In genomic region chr15:67989428-67990272, GRCm38 (mm10) we compare ENCODE assay signal across 24 mouse cellular contexts.
A peak's percentile ranks its signal among the peaks of the same experiment; 100 is the strongest.
DNase-seq lines count a peak whose midpoint lies in the region; ATAC-seq and TF ChIP-seq lines count a peak whose summit lies in the region.
"Had no signal": no experiment of that assay in that cellular context is flagged by ENCODE, and none has a peak within 500 bp of the region (broad histone marks: within the 10 kb centered on the region; RNA-seq: fewer than 3 reads in every experiment).

No protein-coding gene starts in this region.

- H3K36me3 ChIP-seq in embryonic facial prominence, embryonic 11.5 days (replicated peaks; ENCODE audit: control insufficient read depth, insufficient read depth, low read depth, low read length) = no peaks in the 10 kb centered on the region
- no peaks in the 10 kb centered on the region for H3K36me3 ChIP-seq in embryonic facial prominence, embryonic 10.5 days (replicated peaks)
- no peaks in the 10 kb centered on the region for H3K36me3 ChIP-seq in stomach, embryonic 16.5 days (ENCODE audit: control insufficient read depth, insufficient read depth, low read length)
- no peaks in the 10 kb centered on the region for H3K36me3 ChIP-seq in stomach, postnatal 0 days (ENCODE audit: control insufficient read depth, insufficient read depth, low read length)
- no peaks in the 10 kb centered on the region for H3K36me3 ChIP-seq in embryonic facial prominence, embryonic 14.5 days (ENCODE audit: control insufficient read depth, insufficient read depth, low read length)
- H3K36me3 ChIP-seq: heart, embryonic 10.5 days; heart, embryonic 13.5 days; hindbrain, embryonic 12.5 days; hindbrain, embryonic 15.5 days had no signal

- H3K27ac ChIP-seq in embryonic facial prominence, embryonic 11.5 days (replicated peaks; ENCODE audit: low read depth, low read length) = no peak overlapping the region
- H3K27ac ChIP-seq in embryonic facial prominence, embryonic 10.5 days (replicated peaks) = no peak overlapping the region
- no peak overlapping the region for H3K27ac ChIP-seq in stomach, embryonic 16.5 days (ENCODE audit: low read length)
- H3K27ac ChIP-seq in stomach, postnatal 0 days (replicated peaks) = no peak overlapping the region
- H3K27ac ChIP-seq in embryonic facial prominence, embryonic 14.5 days (replicated peaks; ENCODE audit: low read depth, low read length) = peak overlapping the region; percentile 40
- H3K27ac ChIP-seq: gastrocnemius, adult 2 months; heart, adult 2 months; heart, embryonic 10.5 days; heart, embryonic 13.5 days; hindbrain, embryonic 12.5 days; hindbrain, embryonic 15.5 days had no signal

- no peak for TF ChIP-seq EP300 in stomach, postnatal 0 days (optimal IDR thresholded peaks at IDR 0.05)

- no peaks in the 10 kb centered on the region for H3K9me3 ChIP-seq in embryonic facial prominence, embryonic 11.5 days (replicated peaks; ENCODE audit: control insufficient read depth, low read length)
- no peaks in the 10 kb centered on the region for H3K9me3 ChIP-seq in embryonic facial prominence, embryonic 10.5 days
- H3K9me3 ChIP-seq in stomach, embryonic 16.5 days (replicated peaks; ENCODE audit: control insufficient read depth, low read length) = no peaks in the 10 kb centered on the region
- no peaks in the 10 kb centered on the region for H3K9me3 ChIP-seq in stomach, postnatal 0 days (ENCODE audit: control insufficient read depth, low read length)
- no peaks in the 10 kb centered on the region for H3K9me3 ChIP-seq in embryonic facial prominence, embryonic 14.5 days (ENCODE audit: control insufficient read depth, low read length)
- H3K9me3 ChIP-seq: heart, embryonic 10.5 days; heart, embryonic 13.5 days; hindbrain, embryonic 12.5 days; hindbrain, embryonic 15.5 days had no signal

- no peaks in the 10 kb centered on the region for H3K27me3 ChIP-seq in embryonic facial prominence, embryonic 11.5 days (ENCODE audit: control insufficient read depth, insufficient read depth, low read length)
- H3K27me3 ChIP-seq in embryonic facial prominence, embryonic 10.5 days (replicated peaks; ENCODE audit: low read depth, poor library complexity, severe bottlenecking) = no peaks in the 10 kb centered on the region
- no peaks in the 10 kb centered on the region for H3K27me3 ChIP-seq in stomach, embryonic 16.5 days (ENCODE audit: control insufficient read depth, insufficient read depth, low read length)
- H3K27me3 ChIP-seq in stomach, postnatal 0 days (ENCODE audit: control insufficient read depth, insufficient read depth, low read length) = no peaks in the 10 kb centered on the region
- no peaks in the 10 kb centered on the region for H3K27me3 ChIP-seq in embryonic facial prominence, embryonic 14.5 days (replicated peaks; ENCODE audit: control insufficient read depth, insufficient read depth, low read length)
- H3K27me3 ChIP-seq: heart, embryonic 13.5 days; hindbrain, embryonic 12.5 days; hindbrain, embryonic 15.5 days had no signal

- no peak overlapping the region for H3K4me2 ChIP-seq in embryonic facial prominence, embryonic 11.5 days (ENCODE audit: low read depth, low read length)
- no peak overlapping the region for H3K4me2 ChIP-seq in stomach, embryonic 16.5 days (ENCODE audit: low read depth, low read length)
- H3K4me2 ChIP-seq in stomach, postnatal 0 days (replicated peaks; ENCODE audit: low read depth) = no peak overlapping the region
- no peak overlapping the region for H3K4me2 ChIP-seq in embryonic facial prominence, embryonic 14.5 days (ENCODE audit: low read depth, low read length)
- H3K4me2 ChIP-seq: heart, embryonic 13.5 days; hindbrain, embryonic 12.5 days; hindbrain, embryonic 15.5 days had no signal

- no peak overlapping the region for H3K9ac ChIP-seq in embryonic facial prominence, embryonic 11.5 days (replicated peaks; ENCODE audit: low read length)
- H3K9ac ChIP-seq in stomach, embryonic 16.5 days (ENCODE audit: low read length) = no peak overlapping the region
- no peak overlapping the region for H3K9ac ChIP-seq in stomach, postnatal 0 days (ENCODE audit: low read length)
- H3K9ac ChIP-seq in embryonic facial prominence, embryonic 14.5 days (ENCODE audit: low read depth, low read length) = no peak overlapping the region
- H3K9ac ChIP-seq: forebrain, postnatal 0 days; heart, embryonic 13.5 days; hindbrain, embryonic 12.5 days; hindbrain, embryonic 15.5 days had no signal

- H3K4me1 ChIP-seq in embryonic facial prominence, embryonic 11.5 days (ENCODE audit: control insufficient read depth, insufficient read depth, low read length) = no peaks in the 10 kb centered on the region
- H3K4me1 ChIP-seq in embryonic facial prominence, embryonic 10.5 days = no peaks in the 10 kb centered on the region
- H3K4me1 ChIP-seq in stomach, embryonic 16.5 days (ENCODE audit: control insufficient read depth, insufficient read depth, low read length) = no peaks in the 10 kb centered on the region
- H3K4me1 ChIP-seq in stomach, postnatal 0 days (replicated peaks; ENCODE audit: control insufficient read depth, insufficient read depth) = no peaks in the 10 kb centered on the region
- H3K4me1 ChIP-seq in embryonic facial prominence, embryonic 14.5 days (ENCODE audit: control insufficient read depth, insufficient read depth, low read length) = no peaks in the 10 kb centered on the region
- H3K4me1 ChIP-seq: heart, embryonic 10.5 days; heart, embryonic 13.5 days; hindbrain, embryonic 12.5 days; hindbrain, embryonic 15.5 days had no signal

- TF ChIP-seq CTCF in stomach, postnatal 0 days (IDR thresholded peaks at IDR 0.05; ENCODE audit: low read depth) = no peak

- peak; percentile 17 for DNase-seq in embryonic facial prominence, embryonic 11.5 days (ENCODE audit: low spot score)
- DNase-seq in embryonic facial prominence, embryonic 10.5 days (ENCODE audit: low spot score) = no peak
- no peak for DNase-seq in stomach, postnatal 0 days (ENCODE audit: low spot score)
- peak; percentile 82 for DNase-seq in embryonic facial prominence, embryonic 14.5 days (ENCODE audit: low spot score)
- DNase-seq in adrenal gland, postnatal 36 days = no peak
- DNase-seq in adrenal gland, postnatal 4 days (ENCODE audit: low spot score in 2 of 2) = no peak
- no peak for DNase-seq in urinary bladder, adult 2 months (ENCODE audit: low spot score)
- DNase-seq: adrenal gland, adult 8-10 months; adrenal gland, postnatal 25 days; cerebellum, adult 2 months; cerebellum, adult 9-11 months; cerebellum, postnatal 25 days; forebrain, postnatal 0 days; gastrocnemius, adult 2 months; gastrocnemius, postnatal 14 days; heart, adult 2 months had no signal

- ATAC-seq in embryonic facial prominence, embryonic 11.5 days (replicated peaks; ENCODE audit: insufficient number of reproducible peaks, low FRiP score, low TSS enrichment, low read depth) = no peak
- ATAC-seq in stomach, embryonic 16.5 days (ENCODE audit: insufficient read depth, low FRiP score) = peak; percentile 17; the same call in 1 of the 2 replicates
- ATAC-seq in stomach, postnatal 0 days (ENCODE audit: low FRiP score, low TSS enrichment) = no peak
- ATAC-seq in embryonic facial prominence, embryonic 14.5 days (ENCODE audit: low read depth) = peak; percentile 65
- ATAC-seq: activated CD4-positive, CD25-positive, alpha-beta regulatory T cell, adult 4 months; forebrain, embryonic 14.5 days; forebrain, postnatal 0 days; intestine, postnatal 0 days had no signal

- H3K4me3 ChIP-seq in embryonic facial prominence, embryonic 11.5 days (ENCODE audit: low read depth, low read length) = no peak overlapping the region
- H3K4me3 ChIP-seq in embryonic facial prominence, embryonic 10.5 days = no peak overlapping the region
- H3K4me3 ChIP-seq in stomach, embryonic 16.5 days (replicated peaks; ENCODE audit: low read length) = no peak overlapping the region
- no peak overlapping the region for H3K4me3 ChIP-seq in stomach, postnatal 0 days (ENCODE audit: low read depth, low read length)
- no peak overlapping the region for H3K4me3 ChIP-seq in embryonic facial prominence, embryonic 14.5 days (ENCODE audit: low read depth, low read length)
- H3K4me3 ChIP-seq: gastrocnemius, adult 2 months; heart, adult 2 months; heart, embryonic 10.5 days; heart, embryonic 13.5 days; hindbrain, embryonic 12.5 days; hindbrain, embryonic 15.5 days had no signal

- 68% methylated on average over 5 of the region's 5 CpGs for WGBS in embryonic facial prominence, embryonic 11.5 days
- WGBS in embryonic facial prominence, embryonic 10.5 days = 81% methylated on average over 5 of the region's 5 CpGs
- WGBS in stomach, embryonic 16.5 days = 56% methylated on average over 5 of the region's 5 CpGs
- WGBS in stomach, postnatal 0 days = 60% methylated on average over 5 of the region's 5 CpGs
- 52% methylated on average over 5 of the region's 5 CpGs for WGBS in embryonic facial prominence, embryonic 14.5 days

Comparison
In these comparisons a context has a peak if more than half of its experiments do, and no peak if none do; other contexts are left out.
1. ATAC-seq: peak in stomach, embryonic 16.5 days (single experiment) and embryonic facial prominence, embryonic 14.5 days (single experiment); none in embryonic facial prominence, embryonic 11.5 days (single experiment) and stomach, postnatal 0 days (single experiment).
2. DNase-seq: peak in embryonic facial prominence, embryonic 11.5 days (single experiment) and embryonic facial prominence, embryonic 14.5 days (single experiment); none in embryonic facial prominence, embryonic 10.5 days (single experiment), stomach, postnatal 0 days (single experiment), adrenal gland, postnatal 36 days (0 of 2), adrenal gland, postnatal 4 days (0 of 2) and urinary bladder, adult 2 months (single experiment).